In genomic region chr3:131524210-131524609, GRCm38 (mm10) we compare ENCODE assay signal across 3 mouse cellular contexts.
"Had no signal": no experiment of that assay in that cellular context is flagged by ENCODE, and none has a peak within 500 bp of the region (broad histone marks: within the 10 kb centered on the region; RNA-seq: fewer than 3 reads in every experiment).

No protein-coding gene starts in this region.

- ATAC-seq: liver, postnatal 0 days; midbrain, embryonic 13.5 days; midbrain, embryonic 15.5 days had no signal
